Mouse (Mus musculus) thymus, postnatal 4 days (tissue): ENCODE results near the gene Npnt.

Source experiments
- DNase-seq: peaks from one replicate; pipeline ENCODE4 v3.0.0; 2021

Gene Npnt

DNA sequence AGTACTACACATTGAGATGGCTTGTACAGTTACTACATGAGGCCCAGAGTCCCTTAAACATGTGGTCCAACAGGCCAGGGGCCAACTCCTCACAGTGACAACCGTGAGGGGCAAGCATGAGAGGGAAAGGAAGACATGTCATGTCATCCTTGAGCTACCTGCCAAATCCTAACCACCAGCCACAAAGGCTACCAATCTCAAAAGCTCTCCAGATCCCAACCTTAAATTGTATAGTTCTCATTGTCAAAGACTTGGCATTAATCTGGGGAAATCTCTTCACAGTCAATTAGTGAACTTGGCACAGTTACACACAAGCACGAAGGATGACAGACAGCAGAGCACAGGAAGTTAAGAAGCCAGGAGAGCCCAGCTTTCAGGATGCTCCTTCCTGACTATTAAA is 15.4 kb downstream of the Npnt start:
- no peak for DNase-seq

DNA sequence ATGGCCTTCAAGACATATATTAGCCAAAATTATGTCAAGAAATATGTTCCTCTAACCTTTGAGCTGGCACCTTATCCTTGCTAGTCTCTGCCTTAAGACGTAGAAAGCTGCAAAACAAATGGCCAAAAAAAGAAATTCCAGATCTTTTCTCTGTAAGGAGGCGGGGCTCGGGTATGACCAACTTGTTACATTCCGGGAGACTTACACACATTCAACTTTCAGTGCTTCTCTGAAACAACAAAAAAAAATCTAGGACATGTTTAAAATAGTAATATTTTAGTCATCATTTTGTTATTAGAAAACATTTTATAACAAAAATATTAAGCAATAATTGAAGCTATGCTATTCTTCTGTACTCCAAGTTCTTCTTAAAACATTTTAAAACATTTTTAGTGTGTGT is 18.6 kb downstream of the Npnt start:
- no peak for DNase-seq

DNA sequence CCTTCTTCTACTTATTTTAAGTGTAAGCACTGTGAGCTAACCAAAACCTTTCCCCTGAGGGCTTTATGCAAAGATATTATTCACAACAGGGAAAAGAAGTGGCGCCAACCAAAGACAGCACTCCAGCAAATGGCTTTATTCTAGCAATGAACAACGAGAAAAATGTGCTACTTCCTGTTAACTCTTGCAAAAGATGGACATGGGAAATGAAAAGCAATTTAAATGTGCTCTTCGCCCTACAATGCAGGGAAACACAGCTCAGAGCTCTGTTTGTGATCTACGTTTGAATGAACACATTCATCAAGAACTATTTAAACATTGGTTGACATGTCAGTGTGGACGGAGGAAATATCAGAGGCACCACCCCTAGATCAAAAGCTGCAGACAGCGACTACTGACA is 20.2 kb downstream of the Npnt start:
- no peak for DNase-seq

DNA sequence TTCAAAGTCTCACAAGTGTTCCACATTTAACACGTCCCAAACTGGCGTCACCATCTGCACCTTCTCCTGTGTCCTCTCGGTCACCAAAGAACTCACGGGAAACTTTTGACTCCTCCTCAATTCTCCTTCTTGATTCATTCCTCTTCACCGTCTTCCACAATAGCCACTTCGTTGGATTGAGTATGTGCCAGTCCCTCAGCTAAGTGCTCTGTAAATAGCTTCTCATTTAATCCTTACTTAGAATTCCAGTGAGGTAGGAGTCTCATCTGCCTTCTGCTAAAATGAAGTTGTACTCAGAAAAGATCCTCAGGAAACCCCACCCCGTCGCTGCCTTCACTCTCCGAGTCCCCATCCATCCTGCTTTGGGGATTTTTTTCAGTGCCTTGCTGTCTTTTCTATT is 21.9 kb downstream of the Npnt start:
- no peak for DNase-seq

DNA sequence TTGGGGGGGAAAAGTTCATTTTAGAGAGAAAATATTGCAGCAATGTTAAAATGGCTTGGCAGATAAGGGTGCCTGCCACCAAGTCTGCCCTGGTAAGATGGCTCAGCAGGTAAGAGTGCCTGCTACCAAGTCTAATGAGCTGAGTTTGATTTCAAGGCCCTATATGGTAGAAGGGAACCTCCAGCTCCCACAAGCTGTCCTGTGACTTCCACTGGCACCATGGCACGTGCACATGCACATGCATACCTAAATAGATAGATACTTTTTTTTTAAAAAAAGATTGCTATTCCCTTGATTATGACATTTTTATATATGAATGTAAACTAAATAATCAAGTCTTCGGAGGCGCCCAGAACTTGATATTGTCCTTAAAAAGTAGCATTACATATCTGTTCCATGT is 30.3 kb downstream of the Npnt start:
- no peak for DNase-seq

DNA sequence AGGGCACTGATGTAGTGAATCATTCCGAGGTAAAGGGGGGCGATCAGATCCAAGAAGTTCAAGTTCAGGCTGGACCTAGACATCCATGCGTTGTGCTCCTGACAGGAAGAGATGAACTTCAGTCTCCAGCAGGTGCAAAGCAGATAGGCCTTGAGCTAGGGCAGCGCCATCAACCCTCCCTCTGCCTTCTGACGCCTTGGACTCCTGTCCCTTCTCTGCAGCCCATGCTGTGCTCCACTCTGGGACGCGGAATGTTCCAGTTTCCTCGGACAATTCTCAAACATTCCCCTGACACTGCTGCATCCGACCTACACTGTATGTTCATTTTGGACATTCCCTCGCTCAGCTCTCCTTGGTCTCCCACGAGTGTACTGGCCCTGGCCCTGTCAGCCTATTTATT is 30.9 kb downstream of the Npnt start:
- no peak for DNase-seq

DNA sequence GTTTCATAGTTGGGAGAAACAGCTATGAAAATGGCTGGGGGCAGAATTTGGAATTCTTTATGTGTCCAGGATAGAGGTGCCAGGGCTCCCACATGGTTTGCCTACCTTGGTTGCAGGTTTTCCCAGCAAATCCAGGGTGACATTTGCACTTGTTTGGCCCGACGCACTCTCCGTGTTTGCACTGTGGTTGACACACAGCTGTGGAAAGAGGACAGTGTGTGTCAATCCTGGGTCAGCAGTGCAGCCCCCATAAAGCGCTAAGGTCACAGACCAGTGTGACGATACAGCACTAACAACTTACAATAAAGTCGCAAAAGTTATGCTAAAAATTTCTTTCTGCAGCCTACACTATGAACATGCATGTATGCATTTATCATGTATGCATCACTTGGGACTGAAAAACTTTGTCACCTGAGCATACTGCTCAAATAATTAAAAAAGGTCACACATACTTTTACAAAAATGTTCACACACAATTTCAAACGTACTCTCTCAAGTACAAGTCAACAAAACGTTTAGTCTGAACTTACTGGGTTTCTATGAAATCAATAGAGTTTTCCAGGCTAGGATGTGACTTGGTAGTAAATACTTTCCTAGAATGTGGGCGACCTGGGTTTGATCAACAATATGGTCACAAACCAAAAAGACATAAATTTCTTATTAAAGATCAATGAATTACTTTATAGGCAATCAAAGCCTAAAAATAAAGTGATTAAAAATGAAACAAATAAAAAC is 32.6 kb downstream of the Npnt start:
- DNase-seq = no peak

DNA sequence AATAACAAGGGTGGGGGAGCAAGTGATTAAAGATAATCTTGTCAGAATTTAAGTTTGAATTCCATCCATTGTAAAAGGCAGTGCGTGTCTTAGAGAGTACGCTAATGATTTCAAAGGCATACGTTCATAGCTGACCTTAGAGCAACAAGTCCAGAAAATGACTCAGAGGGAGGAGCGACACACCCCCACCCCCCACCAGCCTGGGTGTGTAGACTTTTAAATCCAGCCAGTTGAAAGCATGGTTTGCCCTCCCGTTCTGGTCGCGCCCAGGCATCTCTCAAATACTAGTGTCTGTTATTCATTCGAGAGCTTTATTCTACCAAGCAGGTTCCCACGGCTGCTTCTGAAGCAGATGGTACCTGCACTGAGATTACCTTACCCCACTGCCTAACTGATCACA is 34.4 kb downstream of the Npnt start:
- DNase-seq = no peak

DNA sequence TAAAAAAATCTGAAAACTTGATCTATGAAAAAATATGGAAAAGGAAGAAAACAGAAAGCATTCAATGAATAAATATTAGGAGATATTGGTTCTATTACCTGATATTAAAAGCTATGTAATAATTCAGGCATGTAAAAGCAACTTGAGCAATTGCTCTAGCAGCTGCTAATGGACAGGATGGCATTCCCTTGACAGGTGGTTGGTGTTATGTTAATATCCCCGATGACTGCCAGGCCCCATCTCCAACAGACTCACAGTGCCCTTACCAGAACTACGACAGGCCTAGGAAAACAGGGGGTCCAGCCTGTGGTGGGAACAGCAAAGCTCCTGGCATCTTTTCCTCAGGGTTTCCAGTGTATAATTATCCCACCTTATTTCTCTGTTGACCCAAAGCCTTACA is 37.7 kb downstream of the Npnt start:
- DNase-seq = no peak

DNA sequence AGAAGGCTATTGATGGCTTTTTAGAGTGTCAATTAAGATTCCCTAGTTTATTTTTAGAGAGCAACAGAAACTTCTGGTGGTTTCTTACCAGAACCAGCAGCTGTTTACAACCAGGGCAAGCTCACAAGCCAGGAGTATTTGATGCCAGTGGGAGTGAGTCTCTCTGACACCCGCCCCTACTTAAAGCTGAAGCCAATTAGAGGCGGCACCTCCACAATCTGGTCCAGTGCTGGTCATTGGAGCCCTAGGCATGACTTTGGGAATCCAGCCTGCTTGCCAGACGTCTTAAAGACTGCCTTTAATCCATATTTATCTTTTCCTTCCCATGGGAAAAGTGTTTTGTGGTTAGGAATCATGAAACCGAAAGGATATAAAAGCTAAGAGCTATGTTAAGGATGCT is 38.4 kb downstream of the Npnt start:
- no peak for DNase-seq

DNA sequence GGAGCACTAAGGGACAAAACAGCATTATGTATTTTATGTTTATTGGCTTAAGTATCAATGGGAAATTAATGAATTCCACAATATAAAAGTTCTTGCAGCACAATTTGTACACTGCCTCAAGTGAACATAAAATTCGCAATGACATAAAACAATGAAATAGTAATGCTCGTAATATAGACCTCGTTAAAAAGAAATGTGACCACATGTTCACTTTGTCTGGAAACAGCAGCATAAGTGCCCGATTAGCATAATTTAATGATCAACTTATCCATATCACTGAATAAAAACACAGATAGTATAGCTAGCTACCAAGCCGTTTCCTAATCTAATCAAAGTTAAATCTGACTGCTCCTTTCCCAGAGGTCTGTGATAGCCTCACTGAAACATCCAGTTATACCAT is 39.4 kb downstream of the Npnt start:
- no peak for DNase-seq

DNA sequence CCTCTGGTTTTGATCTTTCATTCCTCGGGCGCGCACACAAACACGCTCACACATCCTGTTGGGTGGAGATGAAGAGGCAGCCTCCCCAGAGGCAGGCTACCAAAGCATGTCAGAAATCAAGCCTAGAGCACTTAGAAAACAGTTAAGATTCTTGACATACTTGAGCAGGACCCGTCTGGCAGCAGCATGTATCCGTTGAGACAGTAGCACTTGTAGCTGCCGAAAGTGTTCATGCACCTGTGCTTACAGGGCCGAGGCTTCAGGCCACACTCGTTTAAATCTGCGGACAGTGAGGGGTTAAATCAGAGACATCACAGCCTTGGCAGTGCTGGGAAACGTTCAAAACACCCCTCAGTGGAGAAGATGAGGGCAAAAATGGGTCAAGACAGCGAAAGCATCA is 40.4 kb downstream of the Npnt start:
- DNase-seq = no peak

DNA sequence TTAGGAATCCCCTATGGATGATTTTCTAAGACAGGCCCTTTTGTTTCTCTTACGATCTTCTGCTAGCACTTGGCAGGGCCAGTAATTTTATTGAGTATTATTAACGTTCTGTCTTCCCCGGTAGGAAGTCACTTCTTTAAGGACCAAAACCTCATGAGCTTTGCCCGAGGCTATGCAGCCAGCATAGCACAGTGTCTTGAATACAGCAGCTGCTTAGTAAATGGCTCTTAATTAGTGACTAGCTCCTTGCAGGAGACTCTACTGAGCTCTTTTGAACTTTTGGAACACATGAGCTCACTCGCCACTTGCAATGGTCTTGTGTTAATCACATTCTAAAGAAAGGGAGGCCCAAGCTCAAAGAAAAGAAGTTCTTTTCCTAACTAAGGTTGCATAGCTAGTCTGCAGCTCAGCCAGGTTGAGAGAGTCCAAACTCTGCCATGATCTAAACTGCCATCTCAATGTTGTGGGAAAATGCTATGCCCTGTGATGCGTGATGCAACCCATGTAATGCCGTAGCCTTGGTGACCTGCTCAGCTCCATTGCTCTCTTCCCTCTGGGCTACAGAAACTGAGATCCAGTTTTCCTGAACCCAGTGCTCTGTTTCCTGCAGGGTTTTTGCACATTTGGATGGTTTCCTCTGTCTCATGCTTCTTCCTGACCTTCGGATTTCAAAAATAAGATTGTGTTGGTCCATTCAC is 42.4 kb downstream of the Npnt start:
- DNase-seq = no peak

DNA sequence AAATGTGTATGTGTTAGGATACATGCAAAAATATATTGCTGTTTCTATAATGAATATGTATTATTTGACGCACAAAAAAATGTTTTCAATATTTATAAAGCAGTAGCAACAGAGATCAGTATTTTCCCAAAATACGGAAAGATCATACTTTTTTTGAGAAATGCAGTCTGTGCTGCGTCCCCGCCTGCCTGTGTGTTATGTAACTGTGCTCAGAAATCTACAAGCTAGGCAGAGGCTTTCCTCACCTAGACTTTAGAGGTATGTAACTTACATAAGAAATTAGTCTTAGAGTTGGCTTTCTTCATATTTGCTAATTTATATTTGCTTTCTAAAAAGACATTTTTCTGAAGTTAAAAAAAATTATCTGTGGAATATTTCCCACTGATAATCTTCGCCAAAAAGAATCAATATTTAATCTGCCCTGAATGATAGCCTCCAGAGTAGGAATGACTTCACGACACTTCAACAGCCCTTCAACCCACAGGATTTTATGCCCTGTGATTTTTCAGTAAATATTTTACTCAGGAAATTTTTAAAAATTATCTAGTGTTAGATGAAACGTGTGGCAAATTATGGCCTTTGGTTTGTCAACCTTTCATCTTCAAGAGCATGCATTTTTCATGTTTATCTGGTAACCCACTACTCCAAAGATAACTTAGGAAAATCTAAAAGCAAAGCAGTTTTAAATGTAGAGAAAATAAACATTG is 44.7 kb downstream of the Npnt start:
- no peak for DNase-seq

DNA sequence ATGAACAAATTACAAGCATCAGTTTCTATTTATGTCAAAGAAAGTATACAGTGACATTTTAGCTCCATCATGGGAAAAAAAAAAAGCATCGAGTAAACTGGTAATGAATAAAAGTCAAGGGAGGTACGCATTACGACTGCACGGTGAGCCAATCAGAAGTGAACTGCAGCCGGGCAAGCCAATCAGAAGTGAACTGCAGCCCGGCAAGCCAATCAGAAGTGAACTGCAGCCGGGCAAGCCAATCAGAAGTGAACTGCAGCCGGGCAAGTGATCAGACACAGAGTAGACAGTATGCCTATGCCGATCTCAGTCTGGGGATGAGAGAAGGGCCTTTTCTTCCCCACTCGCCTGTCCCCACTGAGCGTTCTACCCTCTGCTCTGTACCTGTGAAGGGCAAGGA is 46.7 kb downstream of the Npnt start:
- no peak for DNase-seq

DNA sequence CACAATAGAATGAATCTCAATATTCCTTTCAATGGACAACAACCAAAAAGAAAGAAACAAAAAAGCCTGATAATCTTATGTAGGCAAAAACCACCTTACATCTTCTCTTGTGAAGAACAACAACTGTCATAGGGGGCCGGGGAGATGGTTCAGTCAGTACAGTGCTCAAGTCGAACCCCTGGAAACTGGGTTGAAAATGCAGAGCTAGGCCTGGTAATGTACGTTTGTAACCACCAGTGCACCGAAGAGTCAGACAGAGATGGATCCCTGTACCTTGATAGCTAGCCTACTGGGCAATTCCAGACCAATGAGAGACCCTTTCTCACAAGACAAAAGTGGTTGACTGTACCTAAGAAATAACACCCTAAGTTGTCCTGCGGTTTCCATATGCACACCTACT is 47.2 kb downstream of the Npnt start:
- no peak for DNase-seq

DNA sequence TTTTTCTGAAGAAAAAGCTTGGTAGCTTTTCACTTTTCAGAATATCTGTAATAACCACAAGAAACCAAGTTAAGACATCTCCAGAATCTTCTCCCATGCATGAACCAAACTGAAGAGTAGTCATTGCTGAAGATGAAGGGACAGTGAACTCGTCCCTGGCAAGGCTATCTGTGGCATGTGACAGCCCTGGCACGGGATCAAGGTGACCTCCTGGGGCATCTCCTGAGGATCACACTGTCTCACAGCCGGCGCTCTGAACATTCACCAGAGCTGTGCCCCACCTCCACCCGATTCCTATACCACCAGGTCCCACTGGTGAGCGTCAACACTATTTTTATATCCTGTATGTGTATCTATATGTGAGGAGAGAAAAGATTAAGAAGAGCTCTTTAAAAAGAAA is 47.9 kb downstream of the Npnt start:
- DNase-seq = no peak

DNA sequence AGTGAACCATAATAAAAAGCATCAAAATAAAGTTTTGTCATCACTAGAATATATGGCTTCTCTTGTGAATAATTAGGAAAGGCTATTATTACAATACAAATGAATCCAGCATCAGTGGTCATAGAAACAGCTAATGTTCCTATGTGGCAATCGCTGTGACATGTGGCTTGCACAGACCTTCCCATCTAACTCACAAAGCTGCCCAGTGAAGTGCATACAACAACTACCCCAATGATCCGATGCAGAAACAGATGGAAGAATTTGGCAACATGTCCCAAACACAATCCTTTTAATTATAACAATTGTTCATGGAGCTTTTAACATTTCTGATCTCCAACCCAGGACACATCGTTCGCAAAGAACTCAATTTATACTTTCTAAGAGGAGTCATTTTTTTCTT is 52.2 kb downstream of the Npnt start:
- no peak for DNase-seq

DNA sequence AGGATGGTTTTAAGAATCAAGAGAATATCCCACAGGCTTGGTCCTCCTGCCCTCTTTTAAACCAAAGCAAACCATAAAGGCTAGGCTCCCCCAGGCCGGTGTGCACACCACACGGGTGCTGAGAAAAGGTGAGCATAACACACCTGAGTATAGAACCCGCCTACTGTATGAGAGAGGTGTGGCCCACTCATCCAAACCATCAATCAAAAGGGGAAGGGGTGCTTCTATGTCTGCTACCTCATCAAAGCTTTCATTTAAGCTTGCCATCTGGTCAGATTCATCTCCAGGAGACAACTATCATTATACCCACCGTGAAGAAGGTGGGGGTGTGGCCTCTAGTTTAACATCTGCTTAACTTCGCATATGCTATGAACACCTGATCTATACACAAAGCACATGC is 52.7 kb downstream of the Npnt start:
- DNase-seq = no peak

DNA sequence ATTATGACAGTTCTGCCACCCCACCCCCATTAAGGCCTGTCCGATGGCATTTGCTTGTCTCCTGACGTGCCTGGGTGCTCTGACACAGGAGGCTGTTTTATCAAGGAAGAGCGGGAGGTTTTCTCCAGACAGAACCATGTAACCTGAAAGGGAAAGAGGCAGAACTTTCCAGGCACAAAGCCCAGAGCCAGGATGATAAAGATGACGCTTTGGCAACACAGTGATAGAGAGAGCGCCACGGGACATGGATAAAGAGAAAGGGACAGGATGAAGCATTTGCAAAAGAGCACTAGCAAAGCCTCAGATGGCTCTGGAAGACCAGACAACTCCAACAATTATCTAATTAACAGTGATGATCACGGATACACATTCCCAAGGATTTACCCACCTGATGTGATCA is 56.0 kb downstream of the Npnt start:
- no peak for DNase-seq

DNA sequence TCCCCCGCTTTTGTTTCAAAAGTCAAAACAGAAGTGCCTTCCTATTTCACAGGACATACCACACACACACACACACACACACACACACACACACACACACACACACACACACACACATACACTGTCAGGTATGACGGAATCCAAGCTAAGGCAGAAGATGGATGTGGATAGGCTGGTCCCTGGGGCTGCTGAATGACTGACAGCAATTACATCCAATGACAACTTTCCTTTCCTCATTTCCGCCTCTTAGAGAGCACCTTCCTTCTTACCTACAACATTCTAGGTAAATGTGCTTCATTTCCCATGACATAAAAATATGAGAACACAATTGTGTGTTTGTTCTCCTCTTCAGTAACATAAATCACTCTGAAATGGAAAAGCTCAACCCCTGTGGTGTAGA is 56.4 kb downstream of the Npnt start:
- no peak for DNase-seq

DNA sequence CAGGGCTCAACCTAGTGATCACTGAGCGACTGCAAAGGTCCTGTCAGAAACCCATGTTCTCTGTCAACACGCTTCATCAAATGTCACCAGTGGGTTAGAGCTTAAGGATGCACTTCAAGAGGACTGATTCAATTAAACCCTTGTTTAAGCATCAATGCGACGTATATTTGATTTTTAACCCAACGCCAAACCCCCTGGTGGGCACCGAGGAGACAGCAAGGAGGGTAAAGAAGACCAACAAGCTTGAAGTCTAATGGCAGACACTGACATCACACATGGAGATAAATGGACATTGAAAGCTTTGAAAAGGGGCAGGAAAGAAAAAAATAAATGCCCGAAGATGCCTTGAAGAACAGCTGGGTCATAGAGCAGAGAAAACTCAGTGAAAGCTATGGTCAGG is 57.0 kb downstream of the Npnt start:
- DNase-seq = peak; percentile 26

DNA sequence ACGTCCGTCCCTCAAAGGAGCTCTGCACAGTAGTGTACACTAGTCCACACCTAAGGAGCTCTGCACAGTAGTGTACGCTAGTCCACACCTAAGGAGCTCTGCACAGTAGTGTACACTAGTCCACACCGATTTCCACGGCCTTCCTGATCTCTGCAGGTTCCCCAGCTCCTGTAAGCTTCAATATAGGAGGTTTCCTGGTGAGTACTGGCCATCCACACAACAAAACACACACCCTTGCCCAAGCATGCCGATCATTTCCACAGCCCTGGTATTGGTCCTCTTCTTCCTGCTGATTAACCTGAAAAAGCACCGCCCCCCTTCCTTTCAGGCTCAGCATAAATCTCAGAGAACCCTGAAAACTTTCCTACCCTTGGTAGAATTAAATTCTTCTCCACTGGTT is 57.6 kb downstream of the Npnt start:
- no peak for DNase-seq

DNA sequence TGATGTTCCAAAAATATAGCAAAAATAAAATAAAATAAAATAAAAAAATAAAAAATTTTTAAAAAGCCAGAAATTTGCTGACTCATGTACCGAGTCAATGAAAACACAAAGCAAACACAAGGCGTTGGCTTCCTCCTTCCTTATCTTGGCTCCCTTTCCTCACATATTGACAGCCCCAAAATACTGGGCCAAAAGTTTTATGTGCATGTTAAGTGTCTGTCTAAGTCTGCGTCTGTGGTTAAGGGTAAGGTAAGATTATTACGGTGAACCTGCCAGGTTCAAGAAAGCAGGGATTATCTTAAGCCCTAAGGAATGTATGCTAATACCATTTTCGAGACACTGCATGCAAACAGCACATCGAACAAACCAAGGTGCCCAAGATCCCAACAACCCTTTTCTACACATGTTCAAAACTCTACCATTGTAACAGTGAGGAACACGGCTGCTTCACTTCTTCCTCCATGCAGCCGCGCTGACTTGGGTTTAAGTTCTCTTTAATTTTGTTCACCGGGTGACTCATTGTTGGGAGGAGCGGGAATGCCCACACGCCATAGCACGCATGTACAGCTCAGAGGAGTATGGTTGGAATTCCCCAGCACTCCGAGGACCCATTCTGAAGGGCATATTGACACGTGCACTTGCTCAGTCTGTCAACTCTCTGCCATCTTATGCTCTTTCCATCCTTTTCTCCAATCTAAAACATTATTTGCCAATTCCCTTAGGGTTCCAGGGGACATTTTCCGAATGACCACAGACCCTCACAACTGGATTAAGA is 62.8 kb downstream of the Npnt start:
- DNase-seq = no peak
